Mouse (Mus musculus) myocyte (in vitro differentiated cells): ENCODE data around the gene Agap1.
A peak's percentile ranks its signal among the peaks of the same experiment; 100 is the strongest.

Experiments
- E2F4 ChIP-seq: IDR thresholded peaks from one replicate; pipeline ENCODE4 v1.6.1; 2011; ENCODE audit warnings: mild to moderate bottlenecking, control low read depth, moderate library complexity; ENCODE audit not compliant: insufficient read depth
- MYOD1 ChIP-seq, 3 experiments: IDR thresholded peaks; one replicate each; pipeline ENCODE4 v1.6.1; 2011; ENCODE audit warnings: control low read depth in 2 of 3, low read depth in 2 of 3, mild to moderate bottlenecking in 2 of 3, moderate library complexity in 1 of 3; ENCODE audit not compliant: insufficient read length in 2 of 3, control insufficient read depth in 1 of 3
- POLR2A ChIP-seq: IDR thresholded peaks from one replicate; pipeline ENCODE4 v1.6.1; 2011; ENCODE audit warnings: low read depth, mild to moderate bottlenecking, control low read depth, moderate library complexity; ENCODE audit not compliant: insufficient read length
- POLR2AphosphoS2 ChIP-seq: IDR thresholded peaks from one replicate; pipeline ENCODE4 v1.6.1; 2011; ENCODE audit warnings: low read depth, control low read depth; ENCODE audit not compliant: insufficient read length
- TCF12 ChIP-seq: IDR thresholded peaks from one replicate; pipeline ENCODE4 v1.6.1; 2011; ENCODE audit warnings: mild to moderate bottlenecking, control low read depth; ENCODE audit not compliant: poor library complexity, insufficient read depth, severe bottlenecking
- USF1 ChIP-seq: IDR thresholded peaks from one replicate; pipeline ENCODE4 v1.6.1; 2011; ENCODE audit warnings: low read depth, mild to moderate bottlenecking, control low read depth, moderate library complexity

- peak; percentile 42 for TF ChIP-seq USF1
- peak; percentile 93 for TF ChIP-seq TCF12
- TF ChIP-seq POLR2A, result peak; percentile 23
- no peak for TF ChIP-seq E2F4
- TF ChIP-seq MYOD1 (IDR thresholded peaks at IDR 0.05; ENCODE audit: control insufficient read depth in 1 of 3, insufficient read length in 2 of 3, low read depth in 2 of 3), result peak; percentile 73 to 95 (median 87)
- TF ChIP-seq POLR2AphosphoS2, result peak; percentile 62
Observed at GRCm38 (mm10) chr1:89521406-89521805, 66.8 kb downstream of the Agap1 start.
